Mouse (Mus musculus) heart, adult 8-10 months (tissue): Measurements from ENCODE around the gene Apol7e. TPM values are rescaled to one million over a fixed set of nuclear protein-coding genes. Genes with fewer than 3 reads are reported as not detected.
"Not testable (repeated sequence)": the region's sequence is repeated elsewhere in the genome, so short reads cannot be mapped to it uniquely, and the experiment has no call there.

Experiments used
- DNase-seq: peaks from one replicate; pipeline ENCODE4 v3.0.0; 2022; ENCODE audit warnings: low spot score
- total RNA-seq, 4 experiments: library from RNA; stranded (reverse); gene quantifications; 2 replicates each; pipeline ENCODE4 v1.2.4; 2022

Apol7e gene
- total RNA-seq, result not detected

GRCm38 (mm10) chr15:77698656-77699055 lies at the start of gene Apol7e:
Gene Apol7e, plus strand, starts transcription at chr15:77698857.
- not testable (repeated sequence) for DNase-seq

DNA sequence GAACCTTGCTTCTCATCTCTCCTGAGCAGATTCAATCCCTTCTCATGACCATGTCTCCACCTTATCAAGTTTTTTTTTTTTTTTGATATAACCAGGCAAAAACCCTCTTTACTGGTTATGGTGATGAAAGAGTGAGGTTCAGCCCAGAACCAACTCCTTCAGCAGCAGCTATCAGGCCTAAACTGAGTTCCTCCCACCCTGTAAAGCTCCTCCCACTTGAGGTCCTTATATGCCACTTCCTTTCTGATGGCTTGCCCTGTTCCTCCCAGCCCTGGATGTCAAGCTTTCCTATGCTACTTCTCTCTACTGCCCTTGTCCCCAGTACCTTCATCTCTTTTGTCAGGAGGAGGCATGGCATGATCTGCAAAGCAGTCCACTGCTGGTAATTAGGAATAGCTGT lies 47.5 kb upstream of the Apol7e start:
- DNase-seq, result not testable (repeated sequence)

GRCm38 (mm10) chr15:77659773-77660172 lies 38.9 kb upstream of the Apol7e start:
- not testable (repeated sequence) for DNase-seq

DNA sequence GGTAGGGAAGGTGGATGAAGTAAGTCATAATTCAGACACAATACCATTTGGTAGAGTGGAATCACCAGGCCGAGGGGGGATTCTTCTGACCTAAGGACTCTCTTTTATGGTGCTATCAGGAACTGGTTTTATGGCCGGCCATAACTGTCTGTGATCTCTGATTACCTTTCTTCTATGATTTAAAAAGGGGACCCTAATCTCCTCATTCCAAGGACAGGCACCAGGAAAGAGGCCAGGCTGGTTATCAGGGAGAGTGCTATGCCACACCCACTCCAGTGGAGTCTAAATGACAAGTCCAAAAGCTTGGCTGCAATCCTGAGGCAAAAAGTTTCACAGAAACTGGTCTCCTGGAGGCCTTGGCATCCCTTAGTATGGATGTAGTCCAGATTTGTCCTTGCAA lies 36.8 kb upstream of the Apol7e start:
- DNase-seq, result not testable (repeated sequence)

DNA sequence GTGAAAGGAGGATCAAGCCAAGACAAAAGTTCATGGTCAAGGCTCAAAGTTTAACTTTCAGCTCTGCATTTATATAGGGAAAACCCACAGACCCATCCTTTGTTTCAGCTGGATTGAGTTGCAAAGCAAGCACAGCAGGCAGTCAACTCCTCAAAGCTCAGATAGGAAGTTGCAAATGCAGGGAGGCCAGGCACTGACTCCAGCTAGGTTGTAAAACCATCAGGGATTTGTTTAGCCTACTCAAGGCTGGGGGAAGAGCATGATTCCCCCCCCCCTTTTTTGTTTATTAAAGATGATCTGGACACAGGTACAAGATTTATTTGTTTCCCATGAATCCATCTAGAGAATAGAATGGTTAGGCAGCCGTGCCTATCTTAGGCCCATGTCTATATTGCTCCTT lies 24.6 kb upstream of the Apol7e start:
- not testable (repeated sequence) for DNase-seq

GRCm38 (mm10) chr15:77683944-77684343 lies 14.7 kb upstream of the Apol7e start:
- DNase-seq, result peak; percentile 17

DNA sequence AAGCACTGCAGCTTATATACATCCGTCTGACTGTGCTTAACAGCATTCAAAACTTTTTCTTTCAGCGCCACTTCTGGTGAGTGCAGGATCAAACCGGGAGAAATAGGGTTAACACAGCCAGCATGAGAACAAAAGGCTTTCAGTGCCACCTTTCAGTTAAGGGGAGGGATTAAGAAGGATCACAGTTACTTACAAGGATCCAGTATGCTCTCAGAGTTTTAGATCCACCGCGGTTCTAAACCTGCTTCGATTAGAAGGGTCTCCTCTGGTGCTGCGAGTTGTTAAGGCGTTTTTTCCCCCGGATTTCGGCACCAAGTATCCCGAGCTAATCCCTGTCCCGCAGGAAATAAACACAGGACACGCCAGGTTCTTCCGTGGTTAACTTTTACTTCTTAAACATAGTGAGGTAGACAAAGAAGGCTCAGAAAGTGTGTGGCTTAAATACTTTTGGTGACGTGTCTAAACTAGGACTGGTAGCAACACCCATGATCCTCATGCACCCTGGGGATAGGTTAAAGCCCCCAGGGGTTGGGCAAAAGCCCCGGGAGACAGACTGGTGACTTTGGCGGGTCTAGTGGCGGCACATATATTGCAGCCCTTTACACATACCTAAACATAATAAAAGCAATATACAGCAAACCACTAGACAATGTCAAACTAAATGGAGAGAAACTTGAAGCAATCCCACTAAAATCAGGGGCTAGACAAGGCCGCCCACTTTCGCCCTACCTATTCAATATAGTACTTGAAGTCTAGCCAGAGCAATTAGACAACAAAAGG lies 6.9 kb upstream of the Apol7e start:
- not testable (repeated sequence) for DNase-seq

DNA sequence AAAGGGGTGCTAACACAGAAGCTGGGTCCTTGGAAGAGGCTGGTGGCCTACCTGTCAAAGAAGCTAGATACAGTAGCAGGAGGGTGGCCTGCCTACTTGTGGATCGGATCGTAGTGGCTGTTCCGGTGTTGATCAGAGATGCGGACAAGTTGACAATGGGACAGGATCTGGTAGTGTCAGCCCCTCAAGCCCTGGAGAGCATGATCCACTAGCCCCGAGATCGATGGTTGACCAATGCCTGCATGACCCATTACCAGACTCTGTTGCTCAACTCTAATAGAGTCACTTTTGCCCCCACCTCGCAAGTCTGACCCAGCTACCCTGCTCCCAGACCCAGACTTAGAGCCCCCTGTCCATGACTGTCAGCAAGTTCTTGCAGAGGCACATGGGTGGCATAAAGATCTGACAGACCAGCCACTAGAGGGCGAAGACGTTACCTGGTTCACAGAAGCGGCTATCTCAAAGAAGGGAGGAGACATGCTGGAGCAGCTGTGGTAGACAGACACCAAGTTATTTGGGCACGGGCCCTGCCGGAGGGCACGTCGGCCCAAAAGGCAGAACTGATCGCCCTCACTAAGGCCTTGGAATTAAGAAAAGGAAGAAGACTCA lies 3.9 kb upstream of the Apol7e start:
- DNase-seq, result not testable (repeated sequence)

DNA sequence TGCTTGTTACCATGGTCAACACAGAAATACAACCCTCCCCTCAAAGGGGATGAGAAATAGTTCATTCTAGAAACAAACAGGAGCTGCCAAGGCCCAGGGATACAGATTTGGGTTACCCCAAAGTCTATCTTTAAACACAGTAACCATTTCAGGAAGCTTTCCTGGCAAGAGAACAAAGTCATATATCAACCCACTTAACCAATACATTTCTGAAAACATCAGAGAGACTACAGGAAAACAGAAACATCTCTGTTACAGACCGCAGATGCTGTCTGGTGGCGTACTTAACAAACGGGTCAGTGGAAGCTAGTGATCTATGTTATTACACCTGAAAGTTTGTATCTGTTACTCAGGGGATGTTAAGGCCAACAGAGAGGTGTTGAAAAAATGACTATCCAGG lies 6.6 kb downstream of the Apol7e start:
- not testable (repeated sequence) for DNase-seq

- DNase-seq, result not testable (repeated sequence)
These were observed 10.3 kb downstream of the Apol7e start for GRCm38 (mm10) chr15:77708936-77709335.

DNA sequence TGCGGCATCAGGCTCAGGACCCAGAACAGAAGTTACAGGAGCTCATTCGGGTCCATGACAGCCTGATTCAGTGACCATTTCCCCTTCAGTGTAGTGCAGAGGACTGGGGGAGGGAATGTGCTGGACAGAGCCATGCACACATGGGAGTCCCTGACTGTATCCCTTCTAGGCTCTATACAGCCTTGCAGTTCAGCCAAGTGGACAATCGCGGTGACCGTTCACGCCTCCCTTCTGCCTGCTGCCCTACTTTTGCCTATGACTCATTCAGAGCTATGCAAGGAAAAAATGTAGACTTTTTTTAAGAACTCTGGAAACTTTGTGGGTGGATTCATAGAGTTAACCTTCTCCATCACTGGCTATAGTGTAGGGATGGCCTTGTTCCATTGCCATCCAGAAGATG lies 19.6 kb downstream of the Apol7e start:
- DNase-seq, result not testable (repeated sequence)

DNA sequence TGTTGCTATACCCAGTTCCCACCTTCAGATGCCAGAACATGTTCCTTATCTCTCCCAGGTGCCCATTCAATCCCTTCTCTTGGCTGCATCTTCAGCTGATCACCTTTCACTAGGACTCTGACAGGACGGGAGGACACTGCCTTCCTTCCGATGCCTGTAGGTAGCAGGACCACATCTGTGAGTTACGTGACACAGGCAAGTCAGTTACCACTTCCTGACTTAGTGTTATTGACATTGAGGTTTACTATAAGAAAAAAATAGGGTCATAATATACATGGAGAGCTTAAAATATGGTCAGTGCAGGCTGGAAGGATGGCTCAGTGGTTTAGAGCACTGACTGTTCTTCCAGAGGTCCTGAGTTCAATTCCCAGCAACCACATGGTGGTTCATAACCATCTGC lies 22.9 kb downstream of the Apol7e start:
- not testable (repeated sequence) for DNase-seq

GRCm38 (mm10) chr15:77724208-77724911 lies 25.7 kb downstream of the Apol7e start:
- DNase-seq, result not testable (repeated sequence)

DNA sequence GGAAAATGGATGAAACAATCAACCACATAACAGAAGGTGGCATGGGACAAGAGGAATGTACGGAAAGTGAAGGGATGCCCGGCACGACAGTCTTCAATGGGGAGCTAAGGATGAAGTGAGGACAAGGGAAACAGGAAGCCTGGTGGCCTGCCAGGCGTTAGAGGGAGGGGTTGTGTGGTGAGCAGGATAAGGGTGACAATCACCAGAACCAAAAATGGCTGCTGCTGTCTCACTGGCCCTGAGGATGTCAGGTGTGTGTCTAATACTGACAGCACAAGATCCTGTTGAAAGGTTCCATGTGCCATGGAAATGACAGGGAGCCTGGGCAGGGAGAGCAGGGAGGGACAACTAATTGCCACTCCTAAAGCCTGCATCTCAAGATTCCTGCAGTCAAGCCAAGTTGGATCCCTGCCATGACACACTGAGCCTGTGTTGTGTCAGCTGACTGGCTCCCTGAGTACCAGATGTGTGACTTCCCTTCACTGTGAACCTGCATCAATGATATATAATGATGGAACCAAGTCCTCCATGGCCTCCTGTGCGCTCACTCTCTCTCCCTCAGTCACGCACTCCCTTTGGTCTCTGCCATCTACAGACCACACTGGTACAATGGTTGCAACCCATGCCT lies 26.9 kb downstream of the Apol7e start:
- DNase-seq, result not testable (repeated sequence)

DNA sequence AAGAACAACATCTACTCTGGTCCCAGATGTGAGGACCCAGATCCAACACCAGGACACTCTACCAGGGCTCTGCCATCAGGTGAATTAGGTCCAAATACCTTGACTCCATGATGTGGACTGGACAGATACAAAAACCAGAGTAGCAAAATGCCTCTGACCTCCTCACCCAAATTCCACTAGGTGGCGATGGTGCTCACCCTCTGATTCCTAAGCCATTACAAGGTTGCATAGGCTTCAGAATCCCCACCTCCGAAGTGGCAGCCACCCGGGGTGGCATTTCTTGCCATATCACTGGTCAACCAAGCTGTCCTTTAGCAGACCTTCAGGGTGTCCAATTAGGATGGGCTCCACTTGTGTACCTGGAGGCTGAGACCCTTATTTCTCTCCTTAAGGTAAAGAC lies 28.5 kb downstream of the Apol7e start:
- not testable (repeated sequence) for DNase-seq

GRCm38 (mm10) chr15:77727745-77728144 lies 29.1 kb downstream of the Apol7e start:
- DNase-seq, result not testable (repeated sequence)

- DNase-seq, result not testable (repeated sequence)
These were observed 30.1 kb downstream of the Apol7e start, which contains the start of gene Apol9b for GRCm38 (mm10) chr15:77728739-77729138. Gene Apol9b, plus strand, starts transcription at chr15:77729039.

- no peak for DNase-seq
These were observed 32.9 kb downstream of the Apol7e start for GRCm38 (mm10) chr15:77731605-77732004.

DNA sequence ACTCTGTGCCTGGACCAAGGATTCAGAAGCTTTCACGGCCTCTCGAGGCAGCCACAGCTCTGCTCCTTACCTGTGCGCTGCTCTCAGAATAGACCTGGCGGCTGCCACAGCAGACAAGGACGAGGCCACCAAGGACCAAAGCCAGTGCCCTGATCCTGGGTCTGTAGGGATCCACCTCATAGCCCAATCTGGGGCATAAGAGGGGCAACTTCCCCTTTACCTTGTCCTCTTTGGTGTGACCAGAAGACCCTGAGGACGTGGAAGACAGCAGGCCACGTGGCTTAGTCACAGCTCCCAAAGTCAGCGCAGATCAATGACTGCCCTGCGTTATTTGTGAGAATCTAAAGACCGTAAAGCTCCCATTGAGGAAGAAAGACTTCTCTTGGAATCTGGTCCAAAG lies 34.2 kb downstream of the Apol7e start:
- DNase-seq, result not testable (repeated sequence)

DNA sequence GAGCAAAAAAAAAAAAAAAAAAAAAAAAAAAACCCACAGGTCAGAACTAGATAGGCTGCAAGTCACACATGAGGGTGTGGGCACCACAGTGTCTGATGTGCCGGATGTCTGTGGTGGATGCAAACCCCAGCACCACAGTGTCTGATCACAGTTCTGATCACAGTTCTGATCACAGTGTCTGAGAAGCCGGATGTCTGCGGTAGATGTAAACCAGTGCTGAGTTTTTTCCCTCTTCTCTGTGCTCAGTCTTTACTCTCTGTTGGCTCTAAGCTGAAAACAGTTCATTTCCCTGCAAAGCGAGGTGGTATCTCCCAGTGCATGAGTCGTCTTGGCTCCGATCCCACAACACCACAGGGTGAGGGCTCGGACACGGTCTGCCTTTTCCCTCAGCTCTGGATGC lies 34.7 kb downstream of the Apol7e start:
- DNase-seq, result not testable (repeated sequence)

DNA sequence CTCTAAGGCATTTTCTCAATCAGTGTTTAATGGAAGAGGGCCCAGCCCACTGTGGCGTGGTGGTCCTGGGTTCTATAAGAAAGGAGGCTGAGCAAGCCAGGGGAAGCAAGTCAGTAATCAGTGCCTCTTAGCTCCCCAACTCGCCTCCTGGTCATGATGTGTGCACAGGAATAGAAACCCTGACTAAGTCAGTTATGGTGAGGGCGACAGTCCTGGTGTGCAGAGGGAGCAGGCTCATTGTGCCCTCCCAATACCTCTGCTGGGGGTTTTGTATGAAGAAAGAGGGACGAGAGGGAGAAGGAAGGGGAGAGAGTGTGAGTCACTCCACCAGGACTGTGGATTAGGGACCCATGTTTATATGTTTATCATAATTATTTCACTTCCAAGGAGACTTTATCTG lies 35.2 kb downstream of the Apol7e start:
- not testable (repeated sequence) for DNase-seq
